ENCODE assay signal across 24 mouse cellular contexts in the genomic region with DNA sequence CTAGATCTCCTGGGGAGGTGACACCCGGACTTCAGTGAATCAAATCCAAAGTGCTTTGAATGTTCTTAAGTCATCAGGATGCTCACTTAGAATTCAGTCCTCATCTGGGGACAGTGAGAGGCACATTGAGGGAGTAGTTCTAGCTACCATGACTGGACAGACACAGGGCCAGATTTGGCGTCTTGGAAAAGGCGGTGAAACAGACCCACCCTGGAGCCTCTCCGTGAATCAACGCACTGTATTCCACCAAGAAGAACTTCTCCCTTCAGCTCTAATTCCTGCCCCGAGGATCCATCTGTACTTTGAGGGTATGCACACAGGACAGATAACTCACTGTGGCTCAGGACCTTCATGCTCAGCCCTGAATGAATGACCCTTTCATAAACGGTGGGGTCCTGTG.
DNase-seq lines count a peak whose midpoint lies in the region; ATAC-seq and TF ChIP-seq lines count a peak whose summit lies in the region.
"Had no signal": no experiment of that assay in that cellular context is flagged by ENCODE, and none has a peak within 500 bp of the region (broad histone marks: within the 10 kb centered on the region; RNA-seq: fewer than 3 reads in every experiment).

No protein-coding gene starts in this region.

- DNase-seq in embryonic facial prominence, embryonic 10.5 days (ENCODE audit: low spot score) = no peak
- DNase-seq in layer of hippocampus, adult 11-12 months (ENCODE audit: low spot score) = peak; percentile 5
- DNase-seq in layer of hippocampus, postnatal 25 days (ENCODE audit: extremely low spot score in 1 of 2, low spot score in 1 of 2) = no peak
- DNase-seq in left cerebral cortex, postnatal 25 days (ENCODE audit: low spot score in 2 of 2) = peak; percentile 6 to 30
- DNase-seq in left cerebral cortex, adult 2 months (ENCODE audit: extremely low spot score in 1 of 2, low spot score in 2 of 2) = no peak
- DNase-seq in brain, adult 2 months (ENCODE audit: low read depth, low spot score) = peak; percentile 31
- DNase-seq: adrenal gland, adult 8-10 months; adrenal gland, postnatal 36 days; B cell, adult 2 months; cerebellum, adult 11 months; cerebellum, adult 8-10 months; cerebellum, postnatal 14 days; embryo, embryonic 11 days; gastrocnemius, postnatal 10 days; heart, adult 18-20 months; heart, postnatal 10 days; heart, postnatal 4 days had no signal

- intact Hi-C loops in left cerebral cortex, postnatal 25 days (cut with DNase I) = no loop called here
- intact Hi-C loops in left cerebral cortex, adult 2 months (cut with DNase I) = no loop called here

- 43% methylated on average over 7 of the region's 7 CpGs for WGBS in embryonic facial prominence, embryonic 15.5 days
- WGBS in embryonic facial prominence, embryonic 10.5 days = 43% methylated on average over 7 of the region's 7 CpGs

- no peak overlapping the region for H3K27ac ChIP-seq in embryonic facial prominence, embryonic 15.5 days (replicated peaks)
- no peak overlapping the region for H3K27ac ChIP-seq in embryonic facial prominence, embryonic 10.5 days (replicated peaks)
- no peak overlapping the region for H3K27ac ChIP-seq in left cerebral cortex, adult 2 months
- H3K27ac ChIP-seq: embryonic facial prominence, embryonic 12.5 days; forebrain, embryonic 12.5 days; heart, embryonic 10.5 days; hindbrain, embryonic 12.5 days had no signal

- no peak overlapping the region for H3K9ac ChIP-seq in embryonic facial prominence, embryonic 15.5 days
- H3K9ac ChIP-seq: embryonic facial prominence, embryonic 12.5 days; forebrain, embryonic 12.5 days; hindbrain, embryonic 12.5 days had no signal

- no peaks in the 10 kb centered on the region for H3K4me1 ChIP-seq in embryonic facial prominence, embryonic 15.5 days
- H3K4me1 ChIP-seq in embryonic facial prominence, embryonic 10.5 days = 0 out of 2 replicates have a peak, but pooled peaks cover 4% of the 10 kb centered on the region
- H3K4me1 ChIP-seq: embryonic facial prominence, embryonic 12.5 days; heart, embryonic 10.5 days; hindbrain, embryonic 12.5 days had no signal

- no peaks in the 10 kb centered on the region for H3K9me3 ChIP-seq in embryonic facial prominence, embryonic 15.5 days (replicated peaks)
- H3K9me3 ChIP-seq in embryonic facial prominence, embryonic 10.5 days = no peaks in the 10 kb centered on the region
- H3K9me3 ChIP-seq: embryonic facial prominence, embryonic 12.5 days; forebrain, embryonic 12.5 days; heart, embryonic 10.5 days; hindbrain, embryonic 12.5 days had no signal

- TF ChIP-seq CTCF in left cerebral cortex, adult 2 months (IDR thresholded peaks at IDR 0.05) = no peak

- H3K27me3 ChIP-seq in embryonic facial prominence, embryonic 15.5 days = no peaks in the 10 kb centered on the region
- H3K27me3 ChIP-seq in embryonic facial prominence, embryonic 10.5 days (replicated peaks; ENCODE audit: low read depth, poor library complexity, severe bottlenecking) = no peaks in the 10 kb centered on the region
- H3K27me3 ChIP-seq: embryonic facial prominence, embryonic 12.5 days; forebrain, embryonic 12.5 days; hindbrain, embryonic 12.5 days had no signal

- H3K4me2 ChIP-seq in embryonic facial prominence, embryonic 15.5 days (replicated peaks) = no peak overlapping the region
- H3K4me2 ChIP-seq: embryonic facial prominence, embryonic 12.5 days; forebrain, embryonic 12.5 days; hindbrain, embryonic 12.5 days had no signal

- H3K4me3 ChIP-seq in embryonic facial prominence, embryonic 15.5 days (replicated peaks) = no peak overlapping the region
- H3K4me3 ChIP-seq in embryonic facial prominence, embryonic 10.5 days = no peak overlapping the region
- H3K4me3 ChIP-seq in left cerebral cortex, adult 2 months = no peak overlapping the region
- H3K4me3 ChIP-seq: embryonic facial prominence, embryonic 12.5 days; forebrain, embryonic 12.5 days; heart, embryonic 10.5 days; hindbrain, embryonic 12.5 days had no signal

- ATAC-seq in embryonic facial prominence, embryonic 15.5 days (ENCODE audit: insufficient number of reproducible peaks, low FRiP score, low TSS enrichment, low read depth) = peak; percentile 24; the same call in 1 of the 2 replicates
- ATAC-seq: CD4-positive, CD25-positive, alpha-beta regulatory T cell, adult 4 months had no signal

- no peaks in the 10 kb centered on the region for H3K36me3 ChIP-seq in embryonic facial prominence, embryonic 15.5 days
- no peaks in the 10 kb centered on the region for H3K36me3 ChIP-seq in embryonic facial prominence, embryonic 10.5 days (replicated peaks)
- H3K36me3 ChIP-seq: embryonic facial prominence, embryonic 12.5 days; forebrain, embryonic 12.5 days; G1E; heart, embryonic 10.5 days; hindbrain, embryonic 12.5 days had no signal

Comparison
In these comparisons a context has a peak if more than half of its experiments do, and no peak if none do; other contexts are left out.
1. DNase-seq: peak in layer of hippocampus, adult 11-12 months (single experiment), left cerebral cortex, postnatal 25 days (2 of 2) and brain, adult 2 months (single experiment); none in embryonic facial prominence, embryonic 10.5 days (single experiment), layer of hippocampus, postnatal 25 days (0 of 2) and left cerebral cortex, adult 2 months (0 of 2).